Mouse (Mus musculus): Measurements from ENCODE around the gene Med27. TPM values are rescaled to one million over a fixed set of nuclear protein-coding genes. Genes with fewer than 3 reads are reported as not detected.

Gene Med27
- polyA plus RNA-seq, 1 experiment from 2014 or later, result 76.0 TPM

- no peak for DNase-seq (ENCODE audit: low spot score)
- WGBS, result 34% methylated on average over 9 of the region's 9 CpGs
- Histone ChIP-seq H3K4me2 (ENCODE audit: low read depth) (no peak overlapping the region), H3K4me1 (ENCODE audit: control insufficient read depth, insufficient read depth, low read length) (peaks cover 30% of the 10 kb centered on the region), H3K9ac (ENCODE audit: low read length) (0 out of 2 replicates have a peak overlapping the region, but pooled peaks have one; percentile 23), H3K27me3 (ENCODE audit: control insufficient read depth, insufficient read depth, low read length) (no peaks in the 10 kb centered on the region), H3K27ac (ENCODE audit: low read depth, low read length) (peak overlapping the region; percentile 54; the same call in 1 of the 2 replicates), H3K36me3 (ENCODE audit: control insufficient read depth, insufficient read depth, low read length) (no peaks in the 10 kb centered on the region), H3K4me3 (ENCODE audit: low read depth, low read length) (no peak overlapping the region), H3K9me3 (ENCODE audit: control insufficient read depth, low read length) (no peaks in the 10 kb centered on the region)
- ATAC-seq (ENCODE audit: insufficient read depth, low FRiP score, low TSS enrichment), result no peak
Measured at GRCm38 (mm10) chr2:29482979-29483718, 136.5 kb downstream of the Med27 start.

GRCm38 (mm10) chr2:29485519-29485918 is 138.9 kb downstream of the Med27 start:
- no peaks in the 10 kb centered on the region for H3K27me3 ChIP-seq (ENCODE audit: control insufficient read depth, insufficient read depth, low read length)
- DNase-seq (ENCODE audit: low spot score) (no peak), ATAC-seq (ENCODE audit: insufficient read depth, low FRiP score, low TSS enrichment) (no peak)
- H3K4me1 ChIP-seq (ENCODE audit: control insufficient read depth, insufficient read depth, low read length), result peaks cover 30% of the 10 kb centered on the region
- H3K36me3 ChIP-seq (ENCODE audit: control insufficient read depth, insufficient read depth, low read length), result no peaks in the 10 kb centered on the region
- H3K9ac ChIP-seq (ENCODE audit: low read length), result no peak overlapping the region
- H3K4me3 ChIP-seq (ENCODE audit: low read depth, low read length), result no peak overlapping the region
- H3K4me2 ChIP-seq (ENCODE audit: low read depth), result no peak overlapping the region
- WGBS, result 97% methylated on average over 2 of the region's 2 CpGs
- no peak overlapping the region for H3K27ac ChIP-seq (ENCODE audit: low read depth, low read length)
- H3K9me3 ChIP-seq (ENCODE audit: control insufficient read depth, low read length), result no peaks in the 10 kb centered on the region

- ATAC-seq (ENCODE audit: insufficient read depth, low FRiP score, low TSS enrichment) (no peak), DNase-seq (ENCODE audit: low spot score) (no peak)
- Histone ChIP-seq H3K27ac (ENCODE audit: low read depth, low read length) (no peak overlapping the region), H3K4me3 (ENCODE audit: low read depth, low read length) (no peak overlapping the region), H3K9ac (ENCODE audit: low read length) (no peak overlapping the region), H3K4me1 (ENCODE audit: control insufficient read depth, insufficient read depth, low read length) (peaks cover 25% of the 10 kb centered on the region), H3K9me3 (ENCODE audit: control insufficient read depth, low read length) (no peaks in the 10 kb centered on the region), H3K4me2 (ENCODE audit: low read depth) (no peak overlapping the region), H3K36me3 (ENCODE audit: control insufficient read depth, insufficient read depth, low read length) (no peaks in the 10 kb centered on the region), H3K27me3 (ENCODE audit: control insufficient read depth, insufficient read depth, low read length) (no peaks in the 10 kb centered on the region)
- 67% methylated on average over 7 of the region's 7 CpGs for WGBS
Measured at GRCm38 (mm10) chr2:29486491-29486890, 139.9 kb downstream of the Med27 start.

- WGBS, result 79% methylated on average over 2 of the region's 2 CpGs
- H3K4me2 ChIP-seq (ENCODE audit: low read depth), result no peak overlapping the region
- H3K27ac ChIP-seq (ENCODE audit: low read depth, low read length), result no peak overlapping the region
- ATAC-seq (ENCODE audit: insufficient read depth, low FRiP score, low TSS enrichment), result no peak
- H3K9me3 ChIP-seq (ENCODE audit: control insufficient read depth, low read length), result no peaks in the 10 kb centered on the region
- H3K9ac ChIP-seq (ENCODE audit: low read length), result no peak overlapping the region
- peaks cover 14% of the 10 kb centered on the region for H3K4me1 ChIP-seq (ENCODE audit: control insufficient read depth, insufficient read depth, low read length)
- H3K4me3 ChIP-seq (ENCODE audit: low read depth, low read length), result no peak overlapping the region
- H3K36me3 ChIP-seq (ENCODE audit: control insufficient read depth, insufficient read depth, low read length), result no peaks in the 10 kb centered on the region
- H3K27me3 ChIP-seq (ENCODE audit: control insufficient read depth, insufficient read depth, low read length), result no peaks in the 10 kb centered on the region
- DNase-seq (ENCODE audit: low spot score), result no peak
Measured at GRCm38 (mm10) chr2:29487652-29488051, 141.0 kb downstream of the Med27 start.

- no peak overlapping the region for H3K27ac ChIP-seq (ENCODE audit: low read depth, low read length)
- H3K4me1 ChIP-seq (ENCODE audit: control insufficient read depth, insufficient read depth, low read length), result peaks cover 11% of the 10 kb centered on the region
- WGBS, result 85% methylated on average over 13 of the region's 13 CpGs
- no peaks in the 10 kb centered on the region for H3K36me3 ChIP-seq (ENCODE audit: control insufficient read depth, insufficient read depth, low read length)
- no peak overlapping the region for H3K4me3 ChIP-seq (ENCODE audit: low read depth, low read length)
- ATAC-seq (ENCODE audit: insufficient read depth, low FRiP score, low TSS enrichment), result no peak
- H3K9me3 ChIP-seq (ENCODE audit: control insufficient read depth, low read length), result no peaks in the 10 kb centered on the region
- H3K4me2 ChIP-seq (ENCODE audit: low read depth), result no peak overlapping the region
- no peaks in the 10 kb centered on the region for H3K27me3 ChIP-seq (ENCODE audit: control insufficient read depth, insufficient read depth, low read length)
- DNase-seq (ENCODE audit: low spot score), result no peak
- H3K9ac ChIP-seq (ENCODE audit: low read length), result no peak overlapping the region
Measured at GRCm38 (mm10) chr2:29488379-29489236, 142.0 kb downstream of the Med27 start.

GRCm38 (mm10) chr2:29491656-29492055 is 145.0 kb downstream of the Med27 start:
- peaks cover 9% of the 10 kb centered on the region; the same call in 1 of the 2 replicates for H3K4me1 ChIP-seq (ENCODE audit: control insufficient read depth, insufficient read depth, low read length)

GRCm38 (mm10) chr2:29493396-29494031 is 146.9 kb downstream of the Med27 start:
- 31% methylated on average over 9 of the region's 9 CpGs for whole genome bisulfite sequencing
- no peak overlapping the region for H3K4me2 ChIP-seq (ENCODE audit: low read depth)
- H3K9me3 ChIP-seq (ENCODE audit: control insufficient read depth, low read length), result no peaks in the 10 kb centered on the region
- peaks cover 9% of the 10 kb centered on the region; the same call in 1 of the 2 replicates for H3K4me1 ChIP-seq (ENCODE audit: control insufficient read depth, insufficient read depth, low read length)
- H3K4me3 ChIP-seq (ENCODE audit: low read depth, low read length), result no peak overlapping the region
- no peaks in the 10 kb centered on the region for H3K27me3 ChIP-seq (ENCODE audit: control insufficient read depth, insufficient read depth, low read length)
- peak overlapping the region; percentile 22; the same call in 1 of the 2 replicates for H3K9ac ChIP-seq (ENCODE audit: low read length)
- no peak overlapping the region for H3K27ac ChIP-seq (ENCODE audit: low read depth, low read length)
- DNase-seq (ENCODE audit: low spot score) (no peak), ATAC-seq (ENCODE audit: insufficient read depth, low FRiP score, low TSS enrichment) (no peak)
- H3K36me3 ChIP-seq (ENCODE audit: control insufficient read depth, insufficient read depth, low read length), result no peaks in the 10 kb centered on the region

More at GRCm38 (mm10) chr2:29491656-29492055, 145.0 kb downstream of the Med27 start:
- WGBS, result 71% methylated on average over 6 of the region's 6 CpGs
- Histone ChIP-seq H3K9ac (ENCODE audit: low read length) (no peak overlapping the region), H3K4me3 (ENCODE audit: low read depth, low read length) (no peak overlapping the region), H3K27ac (ENCODE audit: low read depth, low read length) (no peak overlapping the region), H3K9me3 (ENCODE audit: control insufficient read depth, low read length) (no peaks in the 10 kb centered on the region), H3K36me3 (ENCODE audit: control insufficient read depth, insufficient read depth, low read length) (no peaks in the 10 kb centered on the region), H3K4me2 (ENCODE audit: low read depth) (no peak overlapping the region), H3K27me3 (ENCODE audit: control insufficient read depth, insufficient read depth, low read length) (no peaks in the 10 kb centered on the region)
- ATAC-seq (ENCODE audit: insufficient read depth, low FRiP score, low TSS enrichment), result no peak
- DNase-seq (ENCODE audit: low spot score), result no peak

- Histone ChIP-seq H3K4me1 (ENCODE audit: control insufficient read depth, insufficient read depth, low read length) (peaks cover 9% of the 10 kb centered on the region; the same call in 1 of the 2 replicates), H3K27ac (ENCODE audit: low read depth, low read length) (no peak overlapping the region), H3K27me3 (ENCODE audit: control insufficient read depth, insufficient read depth, low read length) (no peaks in the 10 kb centered on the region), H3K4me2 (ENCODE audit: low read depth) (no peak overlapping the region), H3K36me3 (ENCODE audit: control insufficient read depth, insufficient read depth, low read length) (no peaks in the 10 kb centered on the region), H3K9me3 (ENCODE audit: control insufficient read depth, low read length) (no peaks in the 10 kb centered on the region), H3K9ac (ENCODE audit: low read length) (no peak overlapping the region), H3K4me3 (ENCODE audit: low read depth, low read length) (no peak overlapping the region)
- DNase-seq (ENCODE audit: low spot score) (no peak), ATAC-seq (ENCODE audit: insufficient read depth, low FRiP score, low TSS enrichment) (no peak)
- 92% methylated on average over 2 of the region's 2 CpGs for WGBS
Measured at GRCm38 (mm10) chr2:29495271-29495670, 148.7 kb downstream of the Med27 start.
